Mouse (Mus musculus) testis, adult 2 months (tissue): ENCODE data around the gene Wbp4. TPM values are rescaled to one million over a fixed set of nuclear protein-coding genes. Genes with fewer than 3 reads are reported as not detected.

Experiments used
- H3K27ac ChIP-seq: fragments of 200-500 bp; 2 replicates; pipeline ENCODE4 v1.5.1; 2012; ENCODE audit warnings: low read depth, low read length; ENCODE audit not compliant: control insufficient read depth, insufficient read depth
- H3K27me3 ChIP-seq: fragments of 200-500 bp; 2 replicates; pipeline ENCODE4 v1.6.1; 2012; ENCODE audit warnings: mild to moderate bottlenecking, low read length, moderate library complexity; ENCODE audit not compliant: control insufficient read depth, insufficient read depth
- H3K36me3 ChIP-seq: fragments of 200-500 bp; 2 replicates; pipeline ENCODE4 v1.6.1; 2012; ENCODE audit warnings: mild to moderate bottlenecking, low read length; ENCODE audit not compliant: control insufficient read depth, insufficient read depth
- H3K4me1 ChIP-seq: fragments of 200-500 bp; 2 replicates; pipeline ENCODE4 v1.6.1; 2012; ENCODE audit warnings: low read length; ENCODE audit not compliant: control insufficient read depth, insufficient read depth
- H3K4me3 ChIP-seq: fragments of 200-500 bp; 2 replicates; pipeline ENCODE4 v1.5.1; 2012; ENCODE audit warnings: low read depth, mild to moderate bottlenecking, low read length, moderate library complexity, mixed read lengths; ENCODE audit not compliant: control insufficient read depth
- CTCF ChIP-seq: fragments of 200-500 bp; IDR thresholded peaks from 2 replicates; pipeline ENCODE4 v1.5.1; 2012; ENCODE audit warnings: low read depth, mild to moderate bottlenecking, inconsistent platforms, low read length, moderate library complexity; ENCODE audit not compliant: control insufficient read depth, insufficient read depth, insufficient replicate concordance
- POLR2A ChIP-seq: fragments of 200-500 bp; IDR thresholded peaks from 2 replicates; pipeline ENCODE4 v1.6.1; 2012; ENCODE audit warnings: low read depth, mild to moderate bottlenecking, inconsistent platforms, low read length, moderate library complexity; ENCODE audit not compliant: control insufficient read depth
- polyA plus RNA-seq: library from polyadenylated mRNA; depleted of rRNA; stranded (reverse); fragments of >200 nt; gene quantifications from 2 replicates; pipeline ENCODE4 v1.2.3, GENCODE M21; 2012

Gene Wbp4
- polyA plus RNA-seq, 1 experiment = 11.2 TPM

GRCm38 (mm10) chr14:79521056-79521455, 39.7 kb upstream of the Wbp4 start:
- Histone ChIP-seq H3K36me3 (no peaks in the 10 kb centered on the region), H3K4me1 (no peaks in the 10 kb centered on the region; the same call in 1 of the 2 replicates), H3K27me3 (no peaks in the 10 kb centered on the region), H3K4me3 (no peak overlapping the region), H3K27ac (no peak overlapping the region)
- TF ChIP-seq CTCF (no peak), POLR2A (no peak)

GRCm38 (mm10) chr14:79520612-79521011, 39.3 kb upstream of the Wbp4 start:
- Histone ChIP-seq H3K27me3 (no peaks in the 10 kb centered on the region), H3K27ac (no peak overlapping the region), H3K4me1 (no peaks in the 10 kb centered on the region; the same call in 1 of the 2 replicates), H3K36me3 (no peaks in the 10 kb centered on the region), H3K4me3 (no peak overlapping the region)
- TF ChIP-seq POLR2A = no peak
- TF ChIP-seq CTCF = no peak

- TF ChIP-seq POLR2A (no peak), CTCF (no peak)
Observed at GRCm38 (mm10) chr14:79519663-79519975, 38.3 kb upstream of the Wbp4 start.

GRCm38 (mm10) chr14:79518761-79519662, 37.7 kb upstream of the Wbp4 start:
- TF ChIP-seq CTCF (no peak), POLR2A (no peak)
- Histone ChIP-seq H3K4me3 (no peak overlapping the region), H3K4me1 (no peaks in the 10 kb centered on the region; the same call in 1 of the 2 replicates), H3K36me3 (no peaks in the 10 kb centered on the region), H3K27me3 (no peaks in the 10 kb centered on the region), H3K27ac (peak overlapping the region; percentile 33; the same call in 1 of the 2 replicates)

More at GRCm38 (mm10) chr14:79519663-79519975, 38.3 kb upstream of the Wbp4 start:
- H3K27me3 ChIP-seq = no peaks in the 10 kb centered on the region
- H3K4me3 ChIP-seq = no peak overlapping the region
- no peaks in the 10 kb centered on the region for H3K36me3 ChIP-seq
- no peaks in the 10 kb centered on the region; the same call in 1 of the 2 replicates for H3K4me1 ChIP-seq
- H3K27ac ChIP-seq = peak overlapping the region; percentile 25; the same call in 1 of the 2 replicates

GRCm38 (mm10) chr14:79518123-79518522, 36.8 kb upstream of the Wbp4 start:
- no peak overlapping the region for H3K27ac ChIP-seq
- no peaks in the 10 kb centered on the region for H3K27me3 ChIP-seq
- no peak for TF ChIP-seq CTCF
- no peak for TF ChIP-seq POLR2A
- no peaks in the 10 kb centered on the region for H3K36me3 ChIP-seq
- no peaks in the 10 kb centered on the region; the same call in 1 of the 2 replicates for H3K4me1 ChIP-seq
- no peak overlapping the region for H3K4me3 ChIP-seq

GRCm38 (mm10) chr14:79517185-79517740, 35.9 kb upstream of the Wbp4 start:
- Histone ChIP-seq H3K4me3 (no peak overlapping the region), H3K27ac (no peak overlapping the region; the same call in 1 of the 2 replicates), H3K27me3 (no peaks in the 10 kb centered on the region), H3K4me1 (no peaks in the 10 kb centered on the region; the same call in 1 of the 2 replicates), H3K36me3 (no peaks in the 10 kb centered on the region)
- TF ChIP-seq CTCF = no peak
- no peak for TF ChIP-seq POLR2A

GRCm38 (mm10) chr14:79516751-79517150, 35.4 kb upstream of the Wbp4 start:
- H3K27me3 ChIP-seq = no peaks in the 10 kb centered on the region
- H3K4me3 ChIP-seq = no peak overlapping the region
- no peaks in the 10 kb centered on the region for H3K36me3 ChIP-seq
- no peaks in the 10 kb centered on the region; the same call in 1 of the 2 replicates for H3K4me1 ChIP-seq
- no peak overlapping the region for H3K27ac ChIP-seq
- TF ChIP-seq POLR2A (no peak), CTCF (no peak)
